Mouse (Mus musculus) megakaryocyte, embryonic 14.5 days (primary cell): Measurements from ENCODE around the gene Ythdc1.

Source experiments
- FLI1 ChIP-seq: IDR thresholded peaks from 2 replicates; pipeline ENCODE4 v1.6.1; 2012; ENCODE audit warnings: low read length, inconsistent platforms, mixed read lengths
- GATA1 ChIP-seq: IDR thresholded peaks from 3 replicates; pipeline ENCODE4 v1.6.1; 2012; ENCODE audit warnings: mixed read lengths, low read length, inconsistent platforms, borderline replicate concordance

DNA sequence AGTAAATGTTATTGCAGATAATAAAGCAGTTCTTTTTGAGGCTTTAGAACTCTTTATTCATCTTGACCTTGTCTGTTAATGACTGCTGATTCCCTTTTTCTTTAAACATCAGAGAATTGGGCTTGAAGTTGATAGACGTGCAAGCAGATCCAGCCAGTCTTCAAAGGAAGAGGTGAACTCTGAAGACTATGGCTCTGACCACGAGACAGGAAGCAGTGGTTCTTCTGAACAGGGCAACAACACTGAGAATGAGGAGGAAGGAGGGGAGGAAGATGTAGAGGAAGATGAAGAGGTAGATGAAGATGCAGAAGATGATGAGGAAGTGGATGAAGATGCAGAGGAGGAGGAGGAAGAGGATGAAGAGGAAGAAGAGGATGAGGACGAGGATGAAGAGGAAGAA is 12.8 kb downstream of the Ythdc1 start:
- TF ChIP-seq GATA1: no peak
- no peak for TF ChIP-seq FLI1
